Comparison of ENCODE assay signal across 10 mouse cellular contexts in genomic region chr5:111570826-111571225, GRCm38 (mm10).
DNase-seq lines count a peak whose midpoint lies in the region; ATAC-seq lines count a peak whose summit lies in the region.
"Had no signal": no experiment of that assay in that cellular context is flagged by ENCODE, and none has a peak within 500 bp of the region (broad histone marks: within the 10 kb centered on the region; RNA-seq: fewer than 3 reads in every experiment).

No protein-coding gene starts in this region.

- no peaks in the 10 kb centered on the region for H3K9me3 ChIP-seq in forebrain, embryonic 14.5 days (replicated peaks; ENCODE audit: control insufficient read depth, low read length)
- H3K9me3 ChIP-seq in forebrain, embryonic 11.5 days (ENCODE audit: control insufficient read depth, low read length) = no peaks in the 10 kb centered on the region
- H3K9me3 ChIP-seq: liver, embryonic 12.5 days had no signal

- H3K9ac ChIP-seq in forebrain, embryonic 14.5 days (ENCODE audit: low read length) = no peak overlapping the region
- no peak overlapping the region for H3K9ac ChIP-seq in forebrain, embryonic 11.5 days (ENCODE audit: low read length)
- H3K9ac ChIP-seq: liver, embryonic 12.5 days had no signal

- peak; percentile 30 for DNase-seq in forebrain, embryonic 14.5 days (ENCODE audit: low spot score)
- no peak for DNase-seq in forebrain, embryonic 11.5 days (ENCODE audit: low spot score)
- DNase-seq in urinary bladder, postnatal 14 days (ENCODE audit: low spot score) = peak; percentile 50
- no peak for DNase-seq in urinary bladder, postnatal 10 days (ENCODE audit: low spot score)
- peak; percentile 9 to 52 for DNase-seq in kidney, postnatal 36 days
- DNase-seq in layer of hippocampus, postnatal 14 days (ENCODE audit: low spot score in 2 of 2) = no peak
- no peak for DNase-seq in thymus, postnatal 0 days (ENCODE audit: low spot score)

- H3K27ac ChIP-seq in forebrain, embryonic 14.5 days (ENCODE audit: low read depth, low read length) = no peak overlapping the region
- H3K27ac ChIP-seq in forebrain, embryonic 11.5 days (ENCODE audit: low read depth, low read length) = no peak overlapping the region
- H3K27ac ChIP-seq: liver, embryonic 12.5 days had no signal

- 8% methylated on average over 10 of the region's 10 CpGs for WGBS in forebrain, embryonic 14.5 days
- 29% methylated on average over 10 of the region's 10 CpGs for WGBS in forebrain, embryonic 11.5 days

- ATAC-seq in forebrain, embryonic 14.5 days = no peak
- no peak for ATAC-seq in forebrain, embryonic 11.5 days (replicated peaks; ENCODE audit: low FRiP score)
- no peak for ATAC-seq in granulocyte monocyte progenitor cell, adult 5-6 weeks (replicated peaks; ENCODE audit: poor library complexity, severe bottlenecking)
- ATAC-seq: liver, embryonic 12.5 days had no signal

- H3K36me3 ChIP-seq in forebrain, embryonic 14.5 days (ENCODE audit: control insufficient read depth, insufficient read depth, low read length) = no peaks in the 10 kb centered on the region
- no peaks in the 10 kb centered on the region for H3K36me3 ChIP-seq in forebrain, embryonic 11.5 days (ENCODE audit: control insufficient read depth, insufficient read depth, low read length)
- H3K36me3 ChIP-seq: liver, embryonic 12.5 days had no signal

- peaks cover 25% of the 10 kb centered on the region for H3K4me1 ChIP-seq in forebrain, embryonic 14.5 days (ENCODE audit: control insufficient read depth, insufficient read depth, low read length)
- H3K4me1 ChIP-seq in forebrain, embryonic 11.5 days (replicated peaks; ENCODE audit: control insufficient read depth, insufficient read depth, low read length) = peaks cover 19% of the 10 kb centered on the region; the same call in 1 of the 2 replicates

- H3K4me3 ChIP-seq in forebrain, embryonic 14.5 days (ENCODE audit: low read depth, low read length) = no peak overlapping the region
- H3K4me3 ChIP-seq in forebrain, embryonic 11.5 days (ENCODE audit: low read depth, low read length) = no peak overlapping the region
- H3K4me3 ChIP-seq: liver, embryonic 12.5 days had no signal

- no peaks in the 10 kb centered on the region for H3K27me3 ChIP-seq in forebrain, embryonic 14.5 days (replicated peaks; ENCODE audit: control insufficient read depth, insufficient read depth, low read length)
- H3K27me3 ChIP-seq in forebrain, embryonic 11.5 days (ENCODE audit: control insufficient read depth, insufficient read depth, low read length) = no peaks in the 10 kb centered on the region

- no peak overlapping the region for H3K4me2 ChIP-seq in forebrain, embryonic 14.5 days (ENCODE audit: low read length)
- H3K4me2 ChIP-seq in forebrain, embryonic 11.5 days (ENCODE audit: low read depth, low read length, severe bottlenecking) = no peak overlapping the region
- H3K4me2 ChIP-seq: heart, embryonic 11.5 days; liver, embryonic 12.5 days had no signal

Comparison
In these comparisons a context has a peak if more than half of its experiments do, and no peak if none do; other contexts are left out.
1. DNase-seq: peak in forebrain, embryonic 14.5 days (single experiment), urinary bladder, postnatal 14 days (single experiment) and kidney, postnatal 36 days (2 of 2); none in forebrain, embryonic 11.5 days (single experiment), urinary bladder, postnatal 10 days (single experiment), layer of hippocampus, postnatal 14 days (0 of 2) and thymus, postnatal 0 days (single experiment).